Mouse (Mus musculus) ES-E14 (cell line): ENCODE measurements at regions not wholly inside any gene's neighbourhood (a gene's known extent, or its start where the extent isn't known, plus 50 kb on each side); places are given as distances from the start of the nearest gene placed in this dataset.
A peak's percentile ranks its signal among the peaks of the same experiment; 100 is the strongest.

Experiments used
- DNase-seq: peaks from one replicate; pipeline ENCODE4 v3.0.0-alpha.2; 2013; ENCODE audit warnings: low read depth, low spot score
- H3K27ac ChIP-seq: 2 replicates; pipeline ENCODE4 v1.5.1; 2012; ENCODE audit warnings: low read depth, mild to moderate bottlenecking, low read length, moderate library complexity, mixed read lengths; ENCODE audit not compliant: poor library complexity, insufficient read depth, severe bottlenecking
- H3K36me3 ChIP-seq: 2 replicates; pipeline ENCODE4 v1.6.1; 2012; ENCODE audit warnings: mild to moderate bottlenecking, low read length, moderate library complexity, mixed read lengths; ENCODE audit not compliant: control insufficient read depth, poor library complexity, insufficient read depth, severe bottlenecking
- H3K4me1 ChIP-seq, 2 experiments: fragments of 150-350 bp in 1 of 2; sonication (generic) in 1 of 2; 2 replicates each; pipeline ENCODE4 v1.6.1; 2012; ENCODE audit warnings: low read length in 2 of 2, mild to moderate bottlenecking in 1 of 2, mixed read lengths in 1 of 2; ENCODE audit not compliant: control insufficient read depth in 2 of 2, insufficient read depth in 2 of 2, poor library complexity in 1 of 2
- H3K4me3 ChIP-seq, 2 experiments: fragments of 150-350 bp in 1 of 2; sonication (generic) in 1 of 2; 2 replicates each; pipeline ENCODE4 v1.5.1; 2012; ENCODE audit warnings: low read length in 2 of 2, low read depth in 1 of 2, mild to moderate bottlenecking in 1 of 2, mixed read lengths in 1 of 2; ENCODE audit not compliant: insufficient read depth in 1 of 2, poor library complexity in 1 of 2, severe bottlenecking in 1 of 2
- H3K9ac ChIP-seq: 2 replicates; pipeline ENCODE4 v1.6.1; 2012; ENCODE audit warnings: low read depth, mild to moderate bottlenecking, low read length, mixed read lengths; ENCODE audit not compliant: poor library complexity, insufficient read depth, severe bottlenecking
- H3K9me3 ChIP-seq: fragments of 150-350 bp; sonication (generic); 2 replicates; pipeline ENCODE4 v1.6.1; 2012; ENCODE audit warnings: low read depth, mild to moderate bottlenecking, low read length; ENCODE audit not compliant: control insufficient read depth, insufficient read depth
- CHD2 ChIP-seq: IDR thresholded peaks from 2 replicates; pipeline ENCODE4 v1.6.1; 2014; ENCODE audit warnings: mild to moderate bottlenecking, low read depth, low read length, inconsistent platforms
- HCFC1 ChIP-seq: IDR thresholded peaks from 2 replicates; pipeline ENCODE4 v1.6.1; 2012; ENCODE audit warnings: low read length, inconsistent platforms, borderline replicate concordance; ENCODE audit not compliant: insufficient read depth
- MAFK ChIP-seq: IDR thresholded peaks from 2 replicates; pipeline ENCODE4 v1.6.1; 2014; ENCODE audit warnings: mild to moderate bottlenecking, low read depth, low read length, inconsistent platforms; ENCODE audit not compliant: insufficient read depth
- ZC3H11A ChIP-seq: IDR thresholded peaks from 2 replicates; pipeline ENCODE4 v1.6.1; 2012; ENCODE audit warnings: low read depth, mild to moderate bottlenecking, inconsistent platforms, low read length, borderline replicate concordance
- ZNF384 ChIP-seq: IDR thresholded peaks from 2 replicates; pipeline ENCODE4 v1.6.1; 2012; ENCODE audit warnings: low read depth, low read length, inconsistent platforms
- in situ Hi-C, 2 experiments: fragments of 600-800 bp; cut with MboI; formaldehyde crosslinking; loops; one replicate each; pipeline ENCODE4 v1.15.1; 2025; ENCODE audit warnings: low sequenced_read_pairs in 2 of 2, inconsistent platforms in 1 of 2; ENCODE audit not compliant: unreplicated experiment in 2 of 2

DNA sequence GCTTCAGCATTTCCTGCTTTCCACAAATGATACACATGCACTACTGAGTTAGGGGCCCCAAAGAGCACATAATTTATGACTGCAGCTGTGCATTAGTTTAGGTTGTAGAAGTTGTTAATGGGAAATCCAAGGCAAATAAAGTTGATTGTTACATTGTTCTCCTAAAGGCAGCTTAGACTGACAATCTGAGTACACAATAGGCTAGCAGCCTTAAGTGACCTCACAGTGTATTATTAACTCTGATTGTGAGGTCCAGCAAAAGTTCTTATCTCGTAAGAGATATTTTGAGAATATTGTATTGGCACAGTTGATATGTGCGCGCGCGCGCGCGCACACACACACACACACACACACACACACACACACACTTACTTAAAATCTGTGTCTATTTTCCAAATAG is 70.5 kb upstream of the Yae1d1 start:
- no peak overlapping the region for H3K4me3 ChIP-seq
- H3K9me3 ChIP-seq: no peaks in the 10 kb centered on the region
- no peaks in the 10 kb centered on the region for H3K4me1 ChIP-seq
- no peak overlapping the region for H3K27ac ChIP-seq
- TF ChIP-seq ZNF384 (no peak), MAFK (no peak), CHD2 (no peak), ZC3H11A (no peak), HCFC1 (no peak)
- DNase-seq: no peak
- in situ Hi-C loops: no loop called here
- no peak overlapping the region for H3K9ac ChIP-seq
- no peaks in the 10 kb centered on the region for H3K36me3 ChIP-seq

DNA sequence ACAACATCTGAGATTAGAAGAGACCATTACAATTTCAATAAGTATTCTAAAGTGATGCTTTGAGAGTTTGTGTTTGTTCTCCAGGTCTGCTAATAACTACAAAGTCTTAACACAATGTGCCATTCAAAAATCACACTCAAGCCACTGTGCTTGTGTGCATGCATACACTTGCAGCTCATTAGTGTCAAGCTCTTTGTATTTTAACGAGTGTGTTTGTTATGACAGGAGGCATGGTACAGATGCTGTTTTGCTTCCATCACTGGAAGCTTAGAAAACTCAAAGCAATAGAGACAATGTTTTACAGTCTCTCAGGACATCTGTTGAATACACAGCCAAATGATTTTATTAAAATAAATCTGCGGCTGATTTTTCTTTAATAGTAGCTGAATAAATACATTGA is 67.1 kb upstream of the Yae1d1 start:
- TF ChIP-seq HCFC1 (no peak), ZNF384 (no peak), CHD2 (no peak)

DNA sequence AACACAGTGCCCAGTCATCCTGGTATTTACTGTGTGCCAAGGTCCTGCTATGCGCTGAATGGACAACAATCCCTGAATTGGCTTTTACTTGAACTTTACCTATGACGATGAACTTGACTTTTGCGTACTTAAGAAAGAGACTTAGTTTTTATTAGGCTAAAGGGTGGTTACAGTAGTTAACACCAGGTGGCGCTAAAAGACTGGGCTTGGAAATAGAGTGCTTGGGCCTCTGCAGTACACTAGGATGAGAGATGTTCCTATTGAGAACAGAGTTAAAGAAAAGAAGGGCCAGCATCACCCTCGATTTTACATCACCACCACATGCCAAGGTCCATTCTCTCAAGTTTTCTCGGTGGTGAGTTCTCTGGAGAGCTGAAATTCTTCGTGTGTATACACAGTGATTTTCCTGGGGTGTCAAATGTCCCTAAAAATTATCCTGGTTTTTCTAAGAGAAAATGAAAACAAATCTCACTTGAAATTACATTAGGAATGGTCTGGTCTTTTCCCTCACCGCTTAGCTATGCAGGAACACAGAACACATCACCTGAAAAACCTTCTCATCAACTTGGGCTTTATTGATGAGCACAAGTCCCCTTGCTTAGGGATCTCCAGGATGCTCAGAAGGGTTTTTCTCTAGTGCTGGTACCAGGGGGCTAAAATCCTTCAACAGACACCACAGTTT is 64.2 kb upstream of the Yae1d1 start:
- Histone ChIP-seq H3K36me3 (no peaks in the 10 kb centered on the region), H3K27ac (no peak overlapping the region), H3K4me3 (no peak overlapping the region), H3K9me3 (peaks cover 3% of the 10 kb centered on the region; the same call in 1 of the 2 replicates), H3K4me1 (no peaks in the 10 kb centered on the region), H3K9ac (no peak overlapping the region)
- in situ Hi-C loops: loop anchor here in 1 of 2 experiments (10.0 kb wide), 1 partner anchor 747 kb away; no protein-coding TSS in a partner anchor
- TF ChIP-seq MAFK: no peak
- peak; percentile 93 for TF ChIP-seq ZC3H11A
- no peak for TF ChIP-seq CHD2
- no peak for TF ChIP-seq HCFC1
- no peak for TF ChIP-seq ZNF384
- DNase-seq: peak; percentile 62

More for the DNA sequence above, 67.1 kb upstream of the Yae1d1 start:
- H3K27ac ChIP-seq: no peak overlapping the region
- DNase-seq: no peak
- no peaks in the 10 kb centered on the region for H3K9me3 ChIP-seq
- in situ Hi-C loops: no loop called here
- no peaks in the 10 kb centered on the region for H3K4me1 ChIP-seq
- no peaks in the 10 kb centered on the region for H3K36me3 ChIP-seq
- H3K4me3 ChIP-seq: no peak overlapping the region
- no peak overlapping the region for H3K9ac ChIP-seq

DNA sequence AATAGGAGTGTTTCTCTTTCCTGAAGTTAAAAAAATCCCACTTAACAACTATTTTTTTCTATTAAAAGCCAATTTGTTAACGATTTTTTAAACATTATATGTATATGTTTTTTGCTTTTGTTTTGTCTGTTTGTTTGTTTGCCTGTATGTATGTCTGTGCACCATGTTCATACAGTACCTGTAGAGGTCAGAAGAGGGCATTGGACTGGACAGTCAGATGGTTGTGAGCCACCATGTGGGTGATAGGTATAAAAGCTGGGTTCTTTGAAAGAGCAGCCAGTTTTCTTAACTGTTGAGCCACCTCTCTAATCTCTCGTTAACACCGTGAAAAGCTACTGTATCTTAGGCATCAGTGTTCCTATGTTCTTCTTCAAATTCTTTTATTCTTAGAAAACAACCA is 63.7 kb upstream of the Yae1d1 start:
- H3K27ac ChIP-seq: no peak overlapping the region
- H3K4me3 ChIP-seq: no peak overlapping the region
- no peak overlapping the region for H3K9ac ChIP-seq
- TF ChIP-seq CHD2 (no peak), ZNF384 (no peak), MAFK (no peak)
- in situ Hi-C loops: loop anchor here in 1 of 2 experiments (10.0 kb wide), 1 partner anchor 748 kb away; no protein-coding TSS in a partner anchor
- H3K4me1 ChIP-seq: no peaks in the 10 kb centered on the region
- peaks cover 4% of the 10 kb centered on the region; the same call in 1 of the 2 replicates for H3K9me3 ChIP-seq
- H3K36me3 ChIP-seq: no peaks in the 10 kb centered on the region
- DNase-seq: no peak

DNA sequence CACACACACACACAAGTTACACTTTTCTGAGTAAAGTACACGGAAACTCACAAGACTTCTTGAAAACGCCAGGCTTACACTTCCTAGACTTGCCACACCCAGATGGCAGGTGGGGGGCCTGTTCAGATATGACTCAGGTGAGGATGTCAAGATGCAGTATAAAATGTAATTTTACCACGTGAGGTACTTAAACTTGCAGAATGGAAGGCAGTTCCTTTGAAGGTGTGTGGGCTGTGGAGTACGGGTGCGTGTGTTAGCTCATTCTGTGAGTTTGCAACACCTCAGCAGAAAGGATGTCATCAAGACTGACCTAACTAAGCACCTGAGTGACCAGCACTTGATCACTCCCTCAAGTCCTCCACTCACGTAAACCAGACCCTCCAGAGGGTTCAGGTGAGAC is 50.0 kb upstream of the Yae1d1 start:
- H3K36me3 ChIP-seq: no peaks in the 10 kb centered on the region
- no peak overlapping the region for H3K4me3 ChIP-seq
- DNase-seq: no peak
- no peaks in the 10 kb centered on the region for H3K9me3 ChIP-seq
- in situ Hi-C loops: no loop called here
- no peak overlapping the region for H3K27ac ChIP-seq
- no peak for TF ChIP-seq ZC3H11A
- TF ChIP-seq MAFK: no peak
- TF ChIP-seq CHD2: no peak
- TF ChIP-seq ZNF384: no peak
- no peak for TF ChIP-seq HCFC1
- peaks cover 0 to 2% of the 10 kb centered on the region in 2 experiments; a peak in 1 of 4 replicates for H3K4me1 ChIP-seq
- H3K9ac ChIP-seq: no peak overlapping the region
